Mouse (Mus musculus) neural tube, postnatal 0 days (tissue): ENCODE data around the gene Lrrtm4. TPM values are rescaled to one million over a fixed set of nuclear protein-coding genes. Genes with fewer than 3 reads are reported as not detected.

Experiments
- polyA plus RNA-seq: library from polyadenylated mRNA; unstranded; fragments of >200 nt; fragmentation: Nextera tagmentation; extraction: Ambion mirVana; gene quantifications from 2 replicates; pipeline ENCODE4 v1.2.1, GENCODE M21; 2015

Lrrtm4 gene
- 16.8 and 18.7 TPM in 2 replicates for polyA plus RNA-seq

DNA sequence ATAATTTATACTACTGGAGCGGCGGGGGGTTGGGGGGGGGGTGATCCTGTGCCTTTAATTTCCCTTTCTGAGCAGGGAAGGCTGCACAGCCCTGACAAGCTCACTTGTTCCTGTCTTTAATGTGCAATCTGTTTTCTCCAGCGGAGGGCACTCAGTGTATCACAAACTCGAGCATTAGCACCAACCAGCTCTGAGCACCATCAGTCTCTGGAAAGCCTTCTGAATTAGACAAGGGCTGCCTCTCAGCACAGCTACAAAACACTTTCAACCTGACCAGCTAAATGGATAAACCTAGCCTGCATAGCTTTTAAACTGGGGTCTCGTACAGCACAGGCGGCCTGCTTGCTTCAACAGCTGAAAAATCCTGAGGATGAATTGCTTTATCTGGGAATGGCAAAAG, at the start of gene Lrrtm4:
Lrrtm4 (plus strand) TSS at position 113 of the 400 bp plus-strand sequence.

Other genes with a start within 250 kb of the Lrrtm4 start
- not detected in 2 replicates for gene Gm20594, start 201.0 kb upstream of the Lrrtm4 start, polyA plus RNA-seq